Mouse (Mus musculus) retina, adult 2 months (tissue): ENCODE measurements at regions not wholly inside any gene's neighbourhood (a gene's known extent, or its start where the extent isn't known, plus 50 kb on each side); places are given as distances from the start of the nearest gene placed in this dataset.

Experiments
- DNase-seq: peaks from one replicate; pipeline ENCODE4 v3.0.0-alpha.2; 2012; ENCODE audit warnings: low read depth, low spot score

DNA sequence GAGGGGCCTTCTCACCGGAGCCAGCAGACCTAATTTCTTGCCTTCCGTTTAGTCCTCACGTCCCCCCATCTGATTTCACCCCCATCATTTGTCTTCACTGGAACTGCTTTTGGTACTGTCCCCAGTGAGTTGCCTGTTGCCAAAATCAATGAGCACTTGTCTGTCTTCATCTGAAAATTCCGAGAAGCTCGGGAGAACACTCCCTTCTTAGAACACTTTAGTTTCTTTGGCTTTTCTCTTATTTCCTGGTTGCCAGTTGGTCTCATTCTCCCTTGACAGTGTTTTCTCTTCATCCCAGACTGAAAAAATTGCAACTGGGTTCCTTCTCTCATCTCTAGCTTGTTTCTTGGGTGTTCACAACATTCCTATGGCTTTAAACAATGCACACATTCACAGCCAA is 305.2 kb upstream of the Gm9747 start:
- DNase-seq: no peak

DNA sequence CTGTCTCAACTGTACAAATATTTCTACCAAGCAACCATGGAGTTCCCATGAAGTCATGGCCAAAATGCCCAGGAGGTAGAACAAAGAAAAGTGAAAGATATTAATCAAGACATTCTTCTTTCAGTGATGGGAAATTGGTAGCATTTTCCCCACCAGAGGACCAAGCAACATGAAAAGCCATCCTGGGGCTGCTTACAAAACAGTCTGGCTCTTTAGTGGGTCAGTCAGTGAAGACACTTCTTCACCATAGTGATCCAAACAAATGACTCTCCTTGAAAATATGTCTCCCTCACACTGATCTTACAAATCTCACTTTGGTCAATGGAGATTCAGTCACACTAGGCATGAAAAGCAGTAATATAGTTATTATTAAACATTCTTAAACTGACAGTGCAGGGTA is 299.8 kb upstream of the Gm9747 start:
- DNase-seq: no peak

DNA sequence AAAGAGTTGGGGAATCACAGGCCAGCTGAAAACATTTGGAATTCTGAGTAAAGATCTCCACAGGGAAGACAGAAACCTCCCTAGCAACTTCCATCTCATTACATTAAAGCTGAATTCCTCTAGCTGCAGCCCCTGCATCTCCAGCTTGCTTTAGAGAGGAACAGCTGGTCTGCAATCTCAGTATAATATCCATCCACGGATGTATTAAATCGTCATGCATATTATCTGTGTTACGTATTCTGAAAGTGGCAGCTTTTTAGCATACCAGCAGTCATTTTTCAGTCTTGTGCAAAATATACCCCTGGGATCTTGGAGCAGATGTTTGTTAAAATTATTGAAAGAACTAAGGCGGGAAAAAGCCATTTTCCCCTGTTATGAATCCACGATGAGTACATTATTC is 287.7 kb upstream of the Gm9747 start:
- DNase-seq: no peak

DNA sequence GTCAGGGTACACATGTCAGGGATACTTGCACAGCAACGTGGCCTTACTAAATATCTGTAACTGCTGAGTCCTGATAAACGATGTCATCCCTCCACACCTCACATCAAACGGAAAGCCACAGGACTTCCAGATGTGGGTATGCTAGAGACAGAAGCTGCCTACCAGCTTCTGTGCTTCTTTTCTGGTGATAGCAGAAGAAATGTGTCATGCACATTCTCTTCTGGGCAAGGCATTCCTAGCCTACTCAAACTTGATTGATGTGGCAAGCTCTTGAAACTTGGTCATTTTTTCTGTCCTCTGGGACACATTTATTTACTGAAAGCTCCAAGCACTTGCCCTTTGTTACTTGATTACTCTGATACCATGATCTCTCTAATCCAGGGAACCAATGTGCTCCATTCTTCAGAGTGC is 282.8 kb upstream of the Gm9747 start:
- no peak for DNase-seq

- no peak for DNase-seq
These were observed 282.1 kb upstream of the Gm9747 start for GRCm38 (mm10) chr1:81950853-81951252.

GRCm38 (mm10) chr1:81951493-81952011 is 281.4 kb upstream of the Gm9747 start:
- no peak for DNase-seq

GRCm38 (mm10) chr1:81952095-81952494 is 280.8 kb upstream of the Gm9747 start:
- DNase-seq: no peak

- DNase-seq: no peak
These were observed 278.4 kb upstream of the Gm9747 start for GRCm38 (mm10) chr1:81954507-81954906.

GRCm38 (mm10) chr1:81967062-81967461 is 265.9 kb upstream of the Gm9747 start:
- no peak for DNase-seq

- DNase-seq: no peak
These were observed 265.1 kb upstream of the Gm9747 start for GRCm38 (mm10) chr1:81967746-81968295.

- DNase-seq: no peak
These were observed 260.3 kb upstream of the Gm9747 start for GRCm38 (mm10) chr1:81972575-81972974.

DNA sequence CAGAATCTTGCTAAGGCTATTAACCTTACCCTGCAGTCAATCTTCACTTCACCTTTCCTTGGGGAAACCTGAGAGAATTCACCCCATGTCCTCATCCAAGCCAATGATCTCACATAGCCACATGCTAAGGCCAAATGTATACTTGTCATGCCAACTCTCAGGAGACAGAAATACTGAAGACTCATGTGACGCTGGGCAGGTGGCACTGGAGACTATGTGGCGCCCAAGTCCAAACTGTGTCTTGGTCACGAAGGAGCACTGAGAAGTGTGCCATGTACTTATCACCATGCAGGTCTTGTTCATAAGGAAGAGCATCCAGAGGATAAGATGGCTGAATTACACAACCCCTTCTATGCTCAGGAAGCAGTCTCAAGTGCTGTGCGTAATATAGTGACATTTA is 259.4 kb upstream of the Gm9747 start:
- DNase-seq: no peak

- DNase-seq: no peak
These were observed 225.0 kb upstream of the Gm9747 start for GRCm38 (mm10) chr1:82007943-82008342.

- DNase-seq: no peak
These were observed 224.1 kb upstream of the Gm9747 start for GRCm38 (mm10) chr1:82008805-82009204.

DNA sequence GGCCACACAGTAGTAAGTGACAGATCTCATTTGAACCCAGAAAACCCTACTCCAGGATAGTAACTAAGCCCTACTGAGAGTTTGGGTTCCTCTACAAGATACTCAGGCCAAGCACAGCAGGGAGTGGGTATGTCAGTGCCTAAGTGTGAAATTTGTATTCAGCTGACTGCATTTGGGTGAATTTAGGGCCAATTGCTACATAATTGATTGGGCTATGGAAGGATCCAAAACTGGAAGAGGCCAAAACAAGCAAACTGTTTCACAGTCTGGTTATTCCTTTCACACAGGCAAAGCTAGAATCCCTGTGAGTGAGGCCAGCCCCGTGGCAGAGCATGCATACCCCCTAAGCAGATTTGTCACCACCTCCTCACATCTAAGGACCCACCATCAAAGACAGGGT is 221.9 kb upstream of the Gm9747 start:
- no peak for DNase-seq

- no peak for DNase-seq
These were observed 217.6 kb upstream of the Gm9747 start for GRCm38 (mm10) chr1:82015341-82015740.

DNA sequence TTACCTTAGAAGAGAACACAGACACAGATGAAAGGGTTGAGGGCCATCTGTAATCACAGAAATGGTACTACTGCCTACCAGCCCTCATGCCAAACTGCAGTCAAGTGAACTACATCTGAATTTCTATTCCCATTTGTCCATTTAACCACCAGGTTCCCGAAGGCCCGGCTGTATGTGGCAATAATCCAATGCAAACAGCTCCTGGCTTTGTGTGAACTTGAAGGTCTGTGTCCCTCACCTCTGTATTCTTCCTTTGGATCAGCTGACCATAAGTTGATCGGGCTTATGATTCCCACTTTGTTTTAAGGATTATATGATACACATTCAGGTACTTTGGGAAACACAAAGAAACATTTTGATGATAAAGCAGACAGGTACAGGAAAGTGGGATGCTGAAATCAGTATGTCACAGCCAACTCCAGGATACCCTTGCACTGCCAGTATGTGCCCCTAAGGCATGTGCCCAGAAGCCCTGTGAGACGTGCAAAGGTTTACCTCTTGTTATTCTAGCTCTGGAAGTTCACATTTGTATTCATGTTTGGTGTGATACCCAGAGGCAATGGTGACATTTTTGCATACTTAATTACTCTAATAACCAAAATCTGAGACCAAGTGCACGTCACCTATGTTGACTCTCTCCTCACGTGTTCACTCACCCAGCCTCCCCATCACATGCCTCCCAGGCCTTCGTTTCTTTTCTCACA is 214.1 kb upstream of the Gm9747 start:
- no peak for DNase-seq

DNA sequence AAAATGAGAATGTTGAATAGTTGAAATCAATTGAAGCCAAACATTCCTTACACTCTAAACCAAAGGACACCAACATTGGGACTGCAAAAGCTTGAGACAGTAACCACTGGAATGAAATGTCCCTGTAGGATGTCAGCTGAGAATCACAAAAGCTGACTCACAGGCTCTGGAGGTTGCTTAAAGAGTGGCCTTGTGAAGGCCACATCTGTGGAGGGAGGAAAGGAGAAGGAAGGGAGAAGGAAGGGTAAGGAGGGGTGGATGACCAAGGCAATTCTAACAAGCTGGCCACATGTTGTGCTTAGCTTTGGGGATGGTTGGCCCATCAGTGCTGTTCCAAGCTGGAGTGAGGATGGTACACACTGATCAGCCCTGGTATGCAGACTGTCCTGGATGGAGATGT is 205.2 kb upstream of the Gm9747 start:
- DNase-seq: no peak

GRCm38 (mm10) chr1:82031130-82031529 is 201.8 kb upstream of the Gm9747 start:
- no peak for DNase-seq

DNA sequence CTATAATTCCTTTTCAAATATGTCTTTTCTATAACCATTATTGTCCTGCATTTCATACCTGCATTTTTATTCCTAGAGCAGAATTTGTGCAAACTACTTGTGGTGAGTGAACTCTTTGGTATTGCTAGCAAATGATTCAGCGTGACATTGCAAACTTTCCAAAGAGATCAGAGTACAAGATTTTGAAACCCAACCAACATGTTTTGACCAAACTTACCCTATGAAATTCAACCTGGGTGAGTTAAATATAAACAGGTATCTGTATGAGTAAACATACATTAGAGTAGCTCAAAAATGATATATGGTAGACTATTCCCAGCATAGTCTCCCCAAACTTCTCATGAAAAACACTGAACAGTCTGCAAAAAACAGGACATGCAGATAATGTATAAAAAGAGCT is 200.5 kb upstream of the Gm9747 start:
- DNase-seq: no peak

GRCm38 (mm10) chr1:82038171-82038570 is 194.7 kb upstream of the Gm9747 start:
- DNase-seq: no peak

- no peak for DNase-seq
These were observed 194.2 kb upstream of the Gm9747 start for GRCm38 (mm10) chr1:82038698-82039097.

- no peak for DNase-seq
These were observed 191.4 kb upstream of the Gm9747 start for GRCm38 (mm10) chr1:82041286-82042050.
